Mouse (Mus musculus) cortical plate, adult 2 months (tissue): ENCODE measurements around the gene Rpap1.
"Not testable (repeated sequence)": the region's sequence is repeated elsewhere in the genome, so short reads cannot be mapped to it uniquely, and the experiment has no call there.

Source experiments
- CTCF ChIP-seq: fragments of 200-500 bp; IDR thresholded peaks from 2 replicates; pipeline ENCODE4 v1.5.1; 2011; ENCODE audit warnings: mild to moderate bottlenecking, control low read depth, low read length; ENCODE audit not compliant: insufficient read depth; ENCODE audit errors: extremely low read depth
- POLR2A ChIP-seq: fragments of 200-500 bp; IDR thresholded peaks from 2 replicates; pipeline ENCODE4 v1.6.1; 2011; ENCODE audit warnings: mild to moderate bottlenecking, low read length, control low read depth; ENCODE audit not compliant: insufficient read depth; ENCODE audit errors: extremely low read depth

- TF ChIP-seq POLR2A, CTCF: not testable (repeated sequence)
Observed at GRCm38 (mm10) chr2:119715868-119716267, 71.5 kb downstream of the Rpap1 start.
